In genomic region chr19:60678236-60678635, GRCm38 (mm10) we compare ENCODE assay signal across 23 mouse cellular contexts.
DNase-seq lines count a peak whose midpoint lies in the region; ATAC-seq lines count a peak whose summit lies in the region.
"Had no signal": no experiment of that assay in that cellular context is flagged by ENCODE, and none has a peak within 500 bp of the region (broad histone marks: within the 10 kb centered on the region; RNA-seq: fewer than 3 reads in every experiment).

No protein-coding gene starts in this region.

- no peaks in the 10 kb centered on the region for H3K9me3 ChIP-seq in hindbrain, embryonic 16.5 days (ENCODE audit: control insufficient read depth, low read length)
- H3K9me3 ChIP-seq: G1E had no signal

- H3K27me3 ChIP-seq in hindbrain, embryonic 16.5 days (replicated peaks; ENCODE audit: control insufficient read depth, insufficient read depth, low read length): no peaks in the 10 kb centered on the region
- H3K27me3 ChIP-seq: CH12.LX had no signal

- no peak overlapping the region for H3K9ac ChIP-seq in hindbrain, embryonic 16.5 days (ENCODE audit: low read depth, low read length)

- H3K4me3 ChIP-seq in hindbrain, embryonic 16.5 days (ENCODE audit: low read length): no peak overlapping the region

- no peaks in the 10 kb centered on the region for H3K36me3 ChIP-seq in hindbrain, embryonic 16.5 days (ENCODE audit: control insufficient read depth, insufficient read depth, low read length)
- H3K36me3 ChIP-seq: G1E had no signal

- H3K27ac ChIP-seq in hindbrain, embryonic 16.5 days (ENCODE audit: low read depth, low read length): no peak overlapping the region

- H3K4me1 ChIP-seq in hindbrain, embryonic 16.5 days (ENCODE audit: control insufficient read depth, insufficient read depth, low read depth, low read length): no peaks in the 10 kb centered on the region

- 92% methylated on average over 2 of the region's 2 CpGs for whole genome bisulfite sequencing in hindbrain, embryonic 16.5 days

- no peak for DNase-seq in frontal cortex, postnatal 25 days (ENCODE audit: low spot score in 2 of 2)
- peak; percentile 5 for DNase-seq in right cerebral cortex, adult 18-20 months
- no peak for DNase-seq in right cerebral cortex, postnatal 25 days
- DNase-seq in brain, adult 2 months (ENCODE audit: low read depth, low spot score): peak; percentile 58
- DNase-seq in telencephalon, adult 2 months (ENCODE audit: low read depth, low spot score): peak; percentile 28
- no peak for DNase-seq in cerebellum, adult 9-10 months
- DNase-seq: adrenal gland, adult 2 months; adrenal gland, adult 8-10 months; adrenal gland, postnatal 10 days; adrenal gland, postnatal 14 days; adrenal gland, postnatal 25 days; adrenal gland, postnatal 36 days; B cell, adult 2 months; cerebellum, adult 11 months; cerebellum, adult 11-12 months; cerebellum, adult 18-20 months had no signal

- H3K4me2 ChIP-seq in hindbrain, embryonic 16.5 days (ENCODE audit: low read length): no peak overlapping the region

- ATAC-seq in frontal cortex, adult (ENCODE audit: low TSS enrichment): peak; percentile 63
- no peak for ATAC-seq in hindbrain, embryonic 16.5 days
- ATAC-seq: activated CD4-positive, CD25-positive, alpha-beta regulatory T cell, adult 4 months; CD4-positive, CD25-positive, alpha-beta regulatory T cell, adult 4 months; Patski had no signal

Comparison
In these comparisons a context has a peak if more than half of its experiments do, and no peak if none do; other contexts are left out.
1. DNase-seq: peak in right cerebral cortex, adult 18-20 months (single experiment), brain, adult 2 months (single experiment) and telencephalon, adult 2 months (single experiment); none in frontal cortex, postnatal 25 days (0 of 2), right cerebral cortex, postnatal 25 days (single experiment) and cerebellum, adult 9-10 months (single experiment).